Mouse (Mus musculus): ENCODE measurements at regions not wholly inside any gene's neighbourhood (a gene's known extent, or its start where the extent isn't known, plus 50 kb on each side); places are given as distances from the start of the nearest gene placed in this dataset.

GRCm38 (mm10) chr14:95424302-95424701, 456.8 kb upstream of the 4921530L21Rik start:
- no peak for TF ChIP-seq POLR2A (IDR thresholded peaks at IDR 0.05; ENCODE audit: borderline replicate concordance, extremely low read depth, insufficient read depth, insufficient read length, poor library complexity, severe bottlenecking)
- no peak for TF ChIP-seq CTCF (IDR thresholded peaks at IDR 0.05; ENCODE audit: borderline replicate concordance, extremely low read depth, insufficient read depth, insufficient read length)
- DNase-seq (ENCODE audit: low read depth): no peak

GRCm38 (mm10) chr14:95434250-95434649, 446.8 kb upstream of the 4921530L21Rik start:
- TF ChIP-seq CTCF (IDR thresholded peaks at IDR 0.05; ENCODE audit: borderline replicate concordance, extremely low read depth, insufficient read depth, insufficient read length) (no peak), POLR2A (IDR thresholded peaks at IDR 0.05; ENCODE audit: borderline replicate concordance, extremely low read depth, insufficient read depth, insufficient read length, poor library complexity, severe bottlenecking) (no peak)

More at GRCm38 (mm10) chr14:95434250-95434649, 446.8 kb upstream of the 4921530L21Rik start:
- peak; percentile 13 for DNase-seq (ENCODE audit: low read depth)
